Mouse (Mus musculus) neural tube, embryonic 11.5 days (tissue): ENCODE measurements around the gene Commd6. TPM values are rescaled to one million over a fixed set of nuclear protein-coding genes. Genes with fewer than 3 reads are reported as not detected.
"Not testable (repeated sequence)": the region's sequence is repeated elsewhere in the genome, so short reads cannot be mapped to it uniquely, and the experiment has no call there.

Source experiments
- ATAC-seq: fragments of 200-750 bp; cut with Nextera tagmentation; 2 replicates; pipeline ENCODE4 v1.8.0; 2017; ENCODE audit warnings: moderate number of reproducible peaks, mild to moderate bottlenecking, moderate TSS enrichment, moderate library complexity; ENCODE audit not compliant: insufficient read depth, low FRiP score, low TSS enrichment
- DNase-seq: peaks from one replicate; pipeline ENCODE4 v3.0.0-alpha.2; 2015; ENCODE audit warnings: low spot score
- H3K27ac ChIP-seq: fragments of 300-500 bp; sonication (generic); 2 replicates; pipeline ENCODE4 v1.5.1; 2014; ENCODE audit warnings: low read depth, mild to moderate bottlenecking, low read length
- H3K27me3 ChIP-seq: fragments of 300-500 bp; sonication (generic); 2 replicates; pipeline ENCODE4 v1.6.1; 2014; ENCODE audit warnings: mild to moderate bottlenecking, low read length, mixed read lengths; ENCODE audit not compliant: control insufficient read depth, insufficient read depth
- H3K36me3 ChIP-seq: fragments of 300-500 bp; sonication (generic); 2 replicates; pipeline ENCODE4 v1.6.1; 2014; ENCODE audit warnings: mild to moderate bottlenecking, low read length, moderate library complexity, mixed read lengths; ENCODE audit not compliant: control insufficient read depth, insufficient read depth
- H3K4me1 ChIP-seq: fragments of 300-500 bp; sonication (generic); 2 replicates; pipeline ENCODE4 v1.6.1; 2014; ENCODE audit warnings: low read length, mixed read lengths; ENCODE audit not compliant: control insufficient read depth, insufficient read depth
- H3K4me2 ChIP-seq: fragments of 300-500 bp; sonication (generic); 2 replicates; pipeline ENCODE4 v1.6.1; 2014; ENCODE audit warnings: low read depth, mild to moderate bottlenecking, moderate library complexity
- H3K4me3 ChIP-seq: fragments of 300-500 bp; sonication (generic); 2 replicates; pipeline ENCODE4 v1.5.1; 2014; ENCODE audit warnings: low read depth, low read length
- H3K9ac ChIP-seq: fragments of 300-500 bp; sonication (generic); 2 replicates; pipeline ENCODE4 v1.6.1; 2014; ENCODE audit warnings: mild to moderate bottlenecking, low read length
- H3K9me3 ChIP-seq: fragments of 300-500 bp; sonication (generic); 2 replicates; pipeline ENCODE4 v1.6.1; 2016; ENCODE audit warnings: low read length; ENCODE audit not compliant: control insufficient read depth
- WGBS: fragments of 180-500 bp; shearing (Covaris S2); extraction: QIAGEN DNeasy Blood & Tissue Kit; methylation state at CpG from one replicate; pipeline ENCODE4 v1.1.7; 2014; 5-methylcytosine and 5-hydroxymethylcytosine counted together
- polyA plus RNA-seq: library from polyadenylated mRNA; unstranded; fragments of >200 nt; fragmentation: Nextera tagmentation; extraction: Ambion mirVana; gene quantifications from 2 replicates; pipeline ENCODE4 v1.2.1, GENCODE M21; 2014

Commd6 gene
- polyA plus RNA-seq, 1 experiment from 2014 or later, result 98.0 TPM

DNA sequence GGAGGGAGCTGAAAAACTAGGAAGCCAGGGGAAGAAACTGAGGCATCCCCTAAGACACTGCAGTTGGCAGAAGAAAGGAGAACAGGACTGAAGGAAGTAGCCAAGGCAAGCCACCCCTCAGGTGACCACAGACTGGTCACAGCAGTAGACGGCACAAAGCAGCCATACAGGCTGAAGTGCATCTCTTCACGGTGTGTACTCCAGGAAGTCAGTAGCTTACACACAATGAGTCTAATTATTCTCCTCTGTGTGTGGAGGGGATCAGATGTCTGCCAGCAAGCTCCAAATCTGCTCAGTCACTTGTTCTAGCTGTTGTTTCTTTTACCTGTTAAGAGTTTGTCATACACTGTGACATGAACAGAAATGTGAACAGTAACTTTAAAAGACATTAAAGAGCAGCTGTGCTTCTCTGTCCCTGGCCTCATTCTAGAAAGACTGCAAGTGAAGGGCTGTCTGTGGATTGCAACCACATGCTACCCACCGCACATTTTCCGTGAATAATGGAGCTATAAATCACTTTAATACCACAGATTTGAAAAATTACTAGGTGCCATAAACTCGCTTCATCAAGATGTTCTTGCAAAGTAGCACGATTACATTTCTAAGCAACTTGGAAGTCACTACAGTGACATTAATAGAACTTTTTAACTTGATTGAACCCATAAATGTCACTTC, 53.0 kb downstream of the Commd6 start:
- 60% methylated on average over 4 of the region's 6 CpGs for WGBS
- H3K9me3 ChIP-seq, H3K27me3 ChIP-seq, H3K4me3 ChIP-seq, H3K27ac ChIP-seq, H3K9ac ChIP-seq, ATAC-seq, H3K4me1 ChIP-seq, H3K4me2 ChIP-seq, DNase-seq, H3K36me3 ChIP-seq: not testable (repeated sequence)

- Histone ChIP-seq H3K4me1 (no peaks in the 10 kb centered on the region), H3K27me3 (no peaks in the 10 kb centered on the region), H3K4me3 (no peak overlapping the region), H3K4me2 (no peak overlapping the region), H3K9ac (no peak overlapping the region), H3K36me3 (no peaks in the 10 kb centered on the region), H3K9me3 (no peaks in the 10 kb centered on the region), H3K27ac (no peak overlapping the region)
- 80% methylated on average over 7 of the region's 7 CpGs for WGBS
- ATAC-seq (no peak), DNase-seq (no peak)
Observed at GRCm38 (mm10) chr14:101586096-101586495, 54.4 kb downstream of the Commd6 start.

Other genes starting within 250 kb of the Commd6 start
- 6.2 and 6.4 TPM in 2 replicates for gene Tbc1d4, start 31.5 kb downstream of the Commd6 start, polyA plus RNA-seq
- gene Uchl3, start 13.3 kb upstream of the Commd6 start, polyA plus RNA-seq, result 172 and 175 TPM in 2 replicates
- 0.88 TPM in 1 of 2 replicates, not detected in the other for gene Gm9922, start 89.1 kb upstream of the Commd6 start, polyA plus RNA-seq
- gene Lmo7, start 89.3 kb upstream of the Commd6 start, polyA plus RNA-seq, result 2.8 and 3.2 TPM in 2 replicates